Mouse (Mus musculus) left cerebral cortex, adult 11 months (tissue): Measurements from ENCODE around the gene Sept1.
"Not testable (repeated sequence)": the region's sequence is repeated elsewhere in the genome, so short reads cannot be mapped to it uniquely, and the experiment has no call there.

Source experiments
- DNase-seq: peaks from one replicate; pipeline ENCODE4 v3.0.0; 2022; ENCODE audit warnings: low spot score

Sept1 gene

DNA sequence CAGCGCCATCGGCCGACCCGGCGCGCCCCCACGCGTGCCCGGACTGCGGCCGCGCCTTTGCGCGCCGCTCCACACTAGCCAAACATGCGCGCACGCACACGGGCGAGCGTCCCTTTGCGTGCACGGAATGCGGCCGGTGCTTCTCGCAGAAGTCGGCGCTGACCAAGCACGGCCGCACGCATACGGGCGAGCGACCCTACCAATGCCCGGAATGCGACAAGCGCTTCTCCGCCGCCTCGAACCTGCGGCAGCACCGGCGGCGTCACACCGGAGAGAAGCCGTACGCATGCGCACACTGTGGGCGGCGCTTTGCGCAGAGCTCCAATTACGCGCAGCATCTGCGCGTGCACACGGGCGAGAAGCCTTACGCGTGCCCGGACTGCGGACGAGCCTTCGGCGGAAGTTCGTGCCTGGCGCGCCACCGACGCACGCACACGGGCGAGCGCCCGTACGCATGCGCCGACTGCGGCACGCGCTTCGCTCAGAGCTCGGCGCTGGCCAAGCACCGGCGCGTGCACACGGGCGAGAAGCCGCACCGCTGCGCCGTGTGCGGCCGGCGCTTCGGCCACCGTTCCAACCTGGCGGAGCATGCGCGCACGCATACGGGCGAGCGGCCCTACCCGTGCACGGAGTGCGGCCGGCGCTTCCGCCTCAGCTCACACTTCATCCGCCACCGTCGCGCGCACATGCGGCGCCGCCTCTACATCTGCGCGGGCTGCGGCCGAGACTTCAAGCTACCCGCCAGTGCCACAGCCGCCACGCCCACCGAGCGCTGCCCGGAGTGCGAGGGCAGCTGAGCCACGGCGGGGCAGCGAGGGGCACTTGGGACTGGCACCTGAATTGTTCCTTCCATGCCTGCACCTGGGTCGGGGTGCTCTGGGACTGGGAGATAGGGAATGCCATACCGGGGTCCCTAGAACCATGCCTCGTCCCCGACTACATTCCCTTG, 21.2 kb upstream of the Sept1 start:
- DNase-seq, result peak; percentile 89

GRCm38 (mm10) chr7:127253341-127253740, 20.4 kb upstream of the Sept1 start:
- DNase-seq, result no peak

- no peak for DNase-seq
Observed at GRCm38 (mm10) chr7:127252414-127252813, 19.5 kb upstream of the Sept1 start.

DNA sequence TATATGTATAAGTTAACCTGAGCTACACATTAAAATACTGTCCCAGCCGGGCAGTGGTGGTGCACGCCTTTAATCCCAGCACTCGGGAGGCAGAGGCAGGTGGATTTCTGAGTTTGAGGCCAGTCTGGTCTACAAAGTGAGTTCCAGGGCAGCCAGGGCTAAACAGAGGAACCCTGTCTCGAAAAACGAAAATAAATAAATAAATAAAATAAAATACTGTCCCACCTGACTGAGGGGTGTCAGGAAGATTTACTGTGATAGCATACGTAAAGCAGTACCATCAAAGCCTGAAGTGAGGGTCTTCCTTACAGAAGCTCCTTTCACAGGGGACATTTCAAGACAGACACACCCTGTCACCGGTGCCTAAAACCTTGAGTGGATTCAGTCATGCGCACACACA, 17.6 kb upstream of the Sept1 start:
- not testable (repeated sequence) for DNase-seq

DNA sequence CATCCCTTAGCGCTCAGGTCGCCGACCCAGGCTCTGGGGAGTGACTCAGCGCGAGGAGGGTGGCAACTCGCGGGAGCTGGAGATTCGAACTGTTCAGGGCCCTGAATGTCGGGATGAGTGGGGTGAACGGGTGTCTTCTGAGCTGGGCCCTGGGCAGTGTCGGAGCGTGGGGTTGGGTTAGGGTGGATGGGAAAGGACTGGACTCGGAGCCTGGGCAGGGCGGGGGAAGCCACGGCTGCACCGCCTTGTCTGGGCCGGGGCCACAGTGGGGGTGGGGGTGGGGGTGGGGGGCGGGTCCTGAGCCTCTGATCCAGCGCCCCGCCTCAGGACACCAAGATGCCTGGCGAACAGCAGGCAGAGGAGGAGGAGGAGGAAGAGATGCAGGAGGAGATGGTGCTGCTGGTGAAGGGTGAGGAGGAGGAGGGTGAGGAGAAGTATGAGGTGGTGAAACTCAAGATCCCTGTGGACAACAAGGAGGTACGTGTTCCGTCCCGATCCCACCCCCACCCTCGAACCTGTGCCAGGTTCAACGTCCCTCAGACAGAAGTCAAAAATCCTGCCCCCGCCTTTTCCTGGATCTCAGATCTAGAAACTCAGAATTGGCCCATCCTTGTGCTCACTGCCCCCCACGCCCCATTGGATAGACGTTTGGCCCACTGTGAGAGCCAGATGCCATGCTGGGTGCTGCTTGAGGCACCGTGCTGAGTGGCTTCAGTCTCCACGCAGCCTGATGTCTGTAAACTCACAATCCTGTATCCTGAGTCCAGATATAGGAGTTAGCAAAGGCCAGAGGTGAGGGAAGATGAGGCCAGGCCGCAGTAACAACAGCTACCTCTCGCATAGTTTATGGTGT, 12.0 kb upstream of the Sept1 start:
- DNase-seq, result no peak

DNA sequence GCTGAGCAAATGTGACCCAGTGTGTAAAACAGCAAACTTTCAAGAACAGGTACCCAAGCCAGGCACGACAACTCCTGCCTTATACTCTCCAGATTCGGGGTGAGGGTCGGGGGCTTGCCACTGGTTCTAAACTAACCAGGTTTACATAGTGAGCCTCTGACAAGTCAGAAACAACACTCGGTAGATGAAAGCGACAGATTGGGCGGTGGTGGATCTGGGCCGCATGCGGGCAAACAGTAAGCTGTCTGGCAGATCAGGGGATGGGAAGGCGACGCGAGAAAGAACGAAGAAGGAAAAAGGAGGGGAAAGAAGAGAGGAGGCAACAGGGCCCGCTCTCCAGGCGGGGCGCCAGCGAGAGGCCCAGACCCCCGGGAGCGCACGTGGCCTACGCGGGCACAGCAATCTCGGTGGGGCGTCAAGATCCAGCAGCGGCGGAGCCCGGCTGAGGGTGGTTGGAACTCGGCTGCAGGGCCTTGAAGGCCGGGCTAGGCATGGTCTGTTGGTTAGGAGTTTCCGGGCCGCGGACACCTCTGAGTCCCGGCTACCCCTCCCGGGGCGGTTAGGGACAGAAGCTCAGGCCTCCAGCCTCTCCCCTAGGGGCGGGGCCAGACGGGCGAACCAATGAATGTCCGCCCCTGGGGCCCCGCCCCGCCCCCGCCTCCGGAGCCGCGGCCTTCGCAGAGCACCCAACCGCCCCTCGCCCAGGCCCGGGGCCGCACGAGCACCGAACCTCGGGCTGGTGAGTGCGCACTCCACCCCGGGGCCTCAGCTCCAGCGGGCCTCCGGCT, 11.1 kb upstream of the Sept1 start, which contains the start of gene Zfp771:
Gene Zfp771, plus strand, starts transcription at position 405 of the 788 bp plus-strand sequence.
- peak; percentile 89 for DNase-seq

DNA sequence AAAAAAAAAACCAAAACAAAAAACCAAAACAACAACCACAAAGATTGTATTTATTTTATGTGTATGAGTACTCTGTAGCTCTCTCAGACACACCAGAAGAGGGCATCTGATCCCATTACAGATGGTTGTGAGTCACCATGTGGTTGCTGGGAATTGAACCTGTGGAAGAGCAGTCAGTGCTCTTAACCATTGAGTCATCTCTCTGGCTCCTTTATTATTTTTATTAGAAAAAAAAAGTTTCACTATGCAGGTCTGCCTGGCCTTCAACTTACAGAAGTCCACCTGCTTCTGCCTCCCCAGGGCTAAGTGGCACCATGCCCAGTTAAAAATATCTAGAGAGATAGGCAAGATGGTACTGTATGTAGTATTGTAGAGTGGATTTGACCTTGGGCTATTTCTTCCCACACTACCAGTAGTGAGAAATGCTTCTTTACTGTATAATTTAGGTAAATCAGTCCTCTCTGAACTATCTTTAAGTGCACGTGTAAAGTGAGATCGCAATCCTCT, 10.5 kb upstream of the Sept1 start:
- DNase-seq, result no peak

DNA sequence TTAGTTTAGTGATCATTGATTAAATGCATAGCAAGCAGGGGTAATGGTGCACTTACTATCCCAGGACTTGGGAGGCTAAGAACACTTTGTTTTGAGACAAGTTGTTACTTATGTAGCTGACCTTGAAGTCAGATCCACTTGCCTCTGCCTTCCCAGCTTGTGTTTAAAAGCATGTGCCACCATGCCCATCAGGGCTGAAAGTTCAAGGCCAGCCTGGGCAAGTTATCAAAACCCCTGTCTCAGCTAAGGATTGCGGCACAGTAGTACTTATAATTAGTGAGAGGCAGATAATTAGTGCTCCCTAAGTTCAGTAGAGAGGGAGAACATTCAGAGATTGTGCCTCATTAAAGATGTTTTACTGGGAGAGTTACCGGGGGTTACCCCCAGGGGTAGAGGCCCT, 1.8 kb upstream of the Sept1 start:
- no peak for DNase-seq

- DNase-seq, result no peak
Observed at GRCm38 (mm10) chr7:127233765-127234164, 835 bp upstream of the Sept1 start.

DNA sequence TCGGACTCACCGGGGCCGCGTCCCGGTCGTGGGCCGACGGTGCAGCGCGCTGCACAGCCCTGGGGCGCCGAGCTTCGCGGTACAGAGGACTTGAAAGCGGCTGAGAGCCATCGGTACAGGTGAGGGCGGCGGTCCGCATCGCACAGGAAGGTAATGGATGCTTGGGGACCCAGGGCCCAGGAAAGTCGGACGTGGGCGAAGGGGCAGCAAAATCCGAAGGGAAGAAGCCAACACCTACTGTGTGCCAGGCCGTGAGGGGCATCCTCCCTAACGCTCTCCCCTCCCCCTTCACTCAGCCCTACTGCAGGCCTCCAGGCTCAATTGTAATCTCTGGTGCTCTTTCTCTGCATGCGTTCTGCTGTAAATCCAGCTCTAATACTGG, 429 bp upstream of the Sept1 start:
- DNase-seq, result no peak

DNA sequence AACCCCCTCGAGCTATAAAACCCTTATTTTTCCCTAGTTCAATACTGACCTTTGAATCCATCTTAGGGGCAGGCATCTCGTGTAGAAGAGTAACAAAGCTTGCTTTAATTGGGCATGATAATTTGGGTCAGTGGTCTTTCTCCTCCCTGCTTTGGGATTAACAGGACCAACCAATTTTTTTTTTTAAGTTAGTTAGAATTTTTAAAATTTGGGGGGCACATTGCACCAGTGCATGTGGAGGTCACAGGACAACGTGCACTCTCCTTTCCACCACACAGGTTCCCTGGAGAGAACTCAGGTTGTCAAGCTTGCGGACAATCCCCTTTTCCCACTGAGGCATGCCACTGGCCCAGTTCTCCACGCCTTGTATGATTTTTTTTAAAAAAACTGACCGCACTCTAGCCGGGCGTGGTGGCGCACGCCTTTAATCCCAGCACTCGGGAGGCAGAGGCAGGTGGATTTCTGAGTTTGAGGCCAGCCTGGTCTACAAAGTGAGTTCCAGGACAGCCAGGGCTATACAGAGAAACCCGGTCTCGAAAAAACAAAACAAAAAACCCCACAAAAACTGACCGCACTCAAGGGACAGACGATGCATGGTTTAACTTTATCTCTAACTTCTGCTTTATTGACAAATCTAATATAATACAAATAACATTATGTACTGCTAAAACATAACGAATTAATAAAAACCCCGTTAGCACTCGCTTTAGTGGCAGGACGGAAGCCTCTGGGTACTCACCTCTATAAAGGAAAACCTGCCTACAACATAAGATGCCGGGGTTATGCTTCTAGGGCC, 906 bp downstream of the Sept1 start:
- no peak for DNase-seq

- no peak for DNase-seq
Observed at GRCm38 (mm10) chr7:127231376-127231775, 1.6 kb downstream of the Sept1 start.

GRCm38 (mm10) chr7:127228615-127229303, 4.2 kb downstream of the Sept1 start:
- DNase-seq, result no peak

- DNase-seq, result no peak
Observed at GRCm38 (mm10) chr7:127225147-127225995, 7.6 kb downstream of the Sept1 start.

GRCm38 (mm10) chr7:127224616-127225015, 8.3 kb downstream of the Sept1 start:
- no peak for DNase-seq

- DNase-seq, result no peak
Observed at GRCm38 (mm10) chr7:127223515-127224478, 9.1 kb downstream of the Sept1 start.

GRCm38 (mm10) chr7:127223106-127223505, 9.8 kb downstream of the Sept1 start:
- DNase-seq, result no peak

GRCm38 (mm10) chr7:127220440-127220839, 12.5 kb downstream of the Sept1 start:
- no peak for DNase-seq
